Mouse (Mus musculus): ENCODE data around the gene Tbck.

DNA sequence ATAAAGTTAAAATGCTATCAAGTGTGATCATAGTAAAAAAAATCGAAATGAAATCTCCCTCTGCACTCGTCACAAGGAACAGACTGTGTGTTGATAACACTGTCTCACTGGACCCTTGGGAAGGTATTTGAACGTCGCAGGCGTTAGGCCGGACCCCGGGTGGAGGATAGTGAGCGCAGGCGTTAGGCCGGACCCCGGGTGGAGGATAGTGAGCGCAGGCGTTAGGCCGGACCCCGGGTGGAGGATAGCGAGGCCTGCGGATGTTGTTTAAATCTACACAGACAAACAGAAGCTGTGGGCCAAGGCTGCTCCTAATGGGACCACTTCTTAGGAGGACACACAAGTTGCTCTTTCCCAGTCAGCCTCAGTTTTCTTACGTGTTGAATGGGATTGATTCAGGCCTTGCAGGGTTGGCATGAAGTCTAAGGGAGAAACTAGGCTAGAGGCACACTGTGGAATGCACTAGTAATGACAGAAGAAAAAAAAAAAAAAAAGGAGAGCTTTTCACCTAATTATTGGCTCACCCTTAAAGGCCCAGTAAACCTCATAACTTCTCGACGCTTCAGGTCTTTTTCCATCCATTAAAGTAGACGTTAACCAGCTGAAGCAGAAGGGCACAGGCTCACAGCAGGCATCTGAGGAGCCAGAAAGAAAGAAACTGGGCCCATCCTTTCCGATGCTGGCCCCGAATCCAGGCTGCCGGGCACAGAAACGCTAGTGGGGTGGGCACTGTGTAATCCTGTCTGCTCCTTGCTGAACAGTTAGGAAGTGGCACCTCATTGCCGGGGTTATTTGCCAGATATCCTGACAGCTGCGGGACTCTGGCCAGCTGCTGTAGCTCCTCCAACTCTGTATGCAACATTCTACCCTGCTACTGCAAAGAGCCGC is 168.1 kb downstream of the Tbck start:
- TF ChIP-seq POLR2A (IDR thresholded peaks at IDR 0.05; ENCODE audit: borderline replicate concordance, low read depth, low read length) (no peak), CTCF (IDR thresholded peaks at IDR 0.05; ENCODE audit: low read depth, low read length) (no peak)
